Mouse (Mus musculus) lung, adult 2 months (tissue): Measurements from ENCODE around the gene Rnf222.

ENCODE experiments used
- CTCF ChIP-seq: fragments of 200-500 bp; IDR thresholded peaks from 2 replicates; pipeline ENCODE4 v1.5.1; 2011; ENCODE audit warnings: mild to moderate bottlenecking, low read length, control low read depth; ENCODE audit not compliant: insufficient read depth
- POLR2A ChIP-seq: fragments of 200-500 bp; IDR thresholded peaks from 2 replicates; pipeline ENCODE4 v1.6.1; 2011; ENCODE audit warnings: low read depth, mild to moderate bottlenecking, control low read depth, low read length, borderline replicate concordance; ENCODE audit errors: extremely low read depth

DNA sequence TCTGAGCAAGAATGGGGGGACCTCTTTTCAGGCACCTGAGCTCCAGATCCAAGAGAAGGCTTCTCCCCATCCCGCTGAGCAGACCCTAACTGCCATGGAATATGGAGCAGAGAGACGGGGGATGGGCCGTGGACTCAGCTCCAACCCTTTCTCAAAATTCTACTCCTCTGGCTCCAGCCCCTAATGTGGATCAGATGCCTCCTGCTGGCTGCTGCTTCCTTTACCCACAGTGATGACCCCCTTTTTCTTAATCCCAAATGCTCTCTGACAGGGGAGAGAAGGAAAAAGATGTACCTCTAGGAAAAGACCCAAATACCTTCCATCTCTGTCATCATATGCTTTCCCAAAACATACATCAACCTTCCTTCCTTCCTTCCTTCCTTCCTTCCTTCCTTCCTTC is 38.6 kb downstream of the Rnf222 start, which contains the start of gene Odf4:
- TF ChIP-seq POLR2A (no peak), CTCF (no peak)
